Mouse (Mus musculus) myocyte (in vitro differentiated cells): Measurements from ENCODE around the gene Sh3rf3.

Experiments used
- CEBPB ChIP-seq: IDR thresholded peaks from 2 replicates; pipeline ENCODE4 v1.6.1; 2011; ENCODE audit warnings: mild to moderate bottlenecking, moderate library complexity; ENCODE audit not compliant: poor library complexity, insufficient read depth, severe bottlenecking
- E2F4 ChIP-seq: IDR thresholded peaks from one replicate; pipeline ENCODE4 v1.6.1; 2011; ENCODE audit warnings: mild to moderate bottlenecking, control low read depth, moderate library complexity; ENCODE audit not compliant: insufficient read depth
- MAX ChIP-seq: IDR thresholded peaks from one replicate; pipeline ENCODE4 v1.6.1; 2011; ENCODE audit warnings: low read depth, mild to moderate bottlenecking, control low read depth
- MYOD1 ChIP-seq, 3 experiments: IDR thresholded peaks; one replicate each; pipeline ENCODE4 v1.6.1; 2011; ENCODE audit warnings: control low read depth in 2 of 3, low read depth in 2 of 3, mild to moderate bottlenecking in 2 of 3, moderate library complexity in 1 of 3; ENCODE audit not compliant: insufficient read length in 2 of 3, control insufficient read depth in 1 of 3
- MYOG ChIP-seq, 3 experiments: IDR thresholded peaks; one replicate each; pipeline ENCODE4 v1.6.1; 2011; ENCODE audit warnings: control low read depth in 2 of 3, low read depth in 2 of 3, mild to moderate bottlenecking in 2 of 3; ENCODE audit not compliant: insufficient read length in 2 of 3, control insufficient read depth in 1 of 3, insufficient read depth in 1 of 3
- POLR2A ChIP-seq: IDR thresholded peaks from one replicate; pipeline ENCODE4 v1.6.1; 2011; ENCODE audit warnings: low read depth, mild to moderate bottlenecking, control low read depth, moderate library complexity; ENCODE audit not compliant: insufficient read length
- POLR2AphosphoS2 ChIP-seq: IDR thresholded peaks from one replicate; pipeline ENCODE4 v1.6.1; 2011; ENCODE audit warnings: low read depth, control low read depth; ENCODE audit not compliant: insufficient read length
- REST ChIP-seq: IDR thresholded peaks from one replicate; pipeline ENCODE4 v1.6.1; 2011; ENCODE audit warnings: mild to moderate bottlenecking, control low read depth, moderate library complexity; ENCODE audit not compliant: insufficient read depth, insufficient read length
- TCF12 ChIP-seq: IDR thresholded peaks from one replicate; pipeline ENCODE4 v1.6.1; 2011; ENCODE audit warnings: mild to moderate bottlenecking, control low read depth; ENCODE audit not compliant: poor library complexity, insufficient read depth, severe bottlenecking
- USF1 ChIP-seq: IDR thresholded peaks from one replicate; pipeline ENCODE4 v1.6.1; 2011; ENCODE audit warnings: low read depth, mild to moderate bottlenecking, control low read depth, moderate library complexity

- no peak for TF ChIP-seq POLR2A
- no peak for TF ChIP-seq CEBPB
- TF ChIP-seq USF1, result no peak
- TF ChIP-seq MYOD1 (IDR thresholded peaks at IDR 0.05; ENCODE audit: control insufficient read depth in 1 of 3, insufficient read length in 2 of 3, low read depth in 2 of 3), result no peak
- no peak for TF ChIP-seq MYOG (IDR thresholded peaks at IDR 0.05; ENCODE audit: control insufficient read depth in 1 of 3, insufficient read depth in 1 of 3, insufficient read length in 2 of 3, low read depth in 2 of 3)
- TF ChIP-seq E2F4, result no peak
- no peak for TF ChIP-seq REST
- TF ChIP-seq TCF12, result no peak
- no peak for TF ChIP-seq POLR2AphosphoS2
- TF ChIP-seq MAX, result no peak
Observed at GRCm38 (mm10) chr10:58833741-58834178, 20.6 kb downstream of the Sh3rf3 start.
